Mouse (Mus musculus) gastrocnemius, adult 8-10 months (tissue): ENCODE data around the gene Rpl23. TPM values are rescaled to one million over a fixed set of nuclear protein-coding genes. Genes with fewer than 3 reads are reported as not detected.
A peak's percentile ranks its signal among the peaks of the same experiment; 100 is the strongest.

Experiments used
- DNase-seq, 2 experiments: peaks; one replicate each; pipeline ENCODE4 v3.0.0; 2022; ENCODE audit warnings: low spot score in 2 of 2
- total RNA-seq, 4 experiments: library from RNA; stranded (reverse); gene quantifications; 2 replicates each; pipeline ENCODE4 v1.2.4; 2022

Gene Rpl23
- total RNA-seq: 100 to 1,000 TPM; 371 to 534 (median 431) TPM

- peak; percentile 98 to 99 for DNase-seq
Observed at GRCm38 (mm10) chr11:97781832-97782563, at the start of gene Rpl23. Rpl23 (minus strand) TSS chr11:97782437.

- no peak for DNase-seq
Observed at GRCm38 (mm10) chr11:97832001-97832400, 49.8 kb upstream of the Rpl23 start.

DNA sequence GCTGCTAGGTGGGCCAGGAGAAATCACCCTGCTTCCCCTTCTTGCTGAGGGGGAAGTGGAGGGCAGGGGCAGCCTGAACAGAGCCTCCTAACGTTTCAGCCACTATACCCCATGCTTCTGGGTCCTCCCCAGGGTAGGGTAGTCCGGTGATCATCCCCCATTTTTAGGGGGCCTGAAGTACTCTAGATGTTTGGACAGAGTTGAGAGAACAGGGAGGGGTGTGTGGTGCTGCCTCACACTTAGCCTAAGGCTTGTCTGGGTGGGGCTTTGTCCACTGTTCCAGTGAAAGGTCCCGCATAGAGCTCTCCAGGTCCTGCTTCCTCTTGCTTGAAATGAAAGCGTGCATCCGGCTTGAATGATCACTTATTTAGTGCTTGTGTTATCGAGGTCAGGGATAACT, 48.3 kb upstream of the Rpl23 start:
- DNase-seq: no peak

DNA sequence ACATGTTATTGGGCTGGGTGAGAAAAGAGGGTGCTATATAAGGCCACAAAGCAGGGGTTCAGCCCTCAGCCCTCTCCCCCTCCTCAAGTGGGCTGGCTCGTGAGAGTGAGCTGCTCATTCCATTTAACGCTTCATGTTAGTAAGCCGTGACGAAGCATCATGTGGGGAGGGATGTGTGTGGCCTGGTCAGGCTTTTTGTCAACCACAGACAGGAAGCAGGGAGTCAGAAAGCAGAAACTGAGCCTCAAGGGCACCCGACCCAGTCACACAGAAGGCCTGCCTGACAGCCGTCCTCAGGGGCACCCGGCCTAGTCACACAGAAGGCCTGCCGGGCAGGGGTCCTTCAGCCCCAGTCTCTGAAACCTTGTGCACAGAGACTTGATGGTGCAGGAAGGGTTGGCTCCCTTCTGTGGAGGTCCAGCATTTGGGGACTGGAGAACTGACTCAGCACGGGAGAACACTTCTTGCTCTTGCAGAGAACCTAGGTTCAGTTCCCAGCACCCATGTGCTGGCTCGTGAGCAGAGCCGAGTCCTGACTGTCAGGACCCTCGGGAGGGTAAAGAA, 47.8 kb upstream of the Rpl23 start:
- no peak for DNase-seq

DNA sequence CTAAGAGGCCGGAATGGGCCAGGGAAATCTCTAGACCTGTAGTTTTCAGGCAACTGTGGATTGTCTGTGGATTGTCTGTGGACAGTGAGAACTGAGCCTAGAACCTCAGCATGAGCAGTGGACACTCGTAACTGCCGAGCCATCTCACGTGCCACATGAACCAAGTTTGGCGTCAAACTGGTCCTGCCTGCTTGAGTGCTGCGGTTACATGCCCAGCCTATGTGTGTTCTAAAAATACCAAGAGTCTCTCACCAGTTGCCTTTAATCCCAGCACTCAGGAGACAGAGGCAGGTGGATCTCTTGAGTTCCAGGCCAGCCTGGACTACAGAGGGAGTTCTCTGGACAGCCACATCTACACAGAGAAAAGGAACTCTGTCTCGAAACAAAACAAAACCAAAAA, 47.1 kb upstream of the Rpl23 start:
- DNase-seq: no peak

- no peak for DNase-seq
Observed at GRCm38 (mm10) chr11:97827654-97828053, 45.4 kb upstream of the Rpl23 start.

DNA sequence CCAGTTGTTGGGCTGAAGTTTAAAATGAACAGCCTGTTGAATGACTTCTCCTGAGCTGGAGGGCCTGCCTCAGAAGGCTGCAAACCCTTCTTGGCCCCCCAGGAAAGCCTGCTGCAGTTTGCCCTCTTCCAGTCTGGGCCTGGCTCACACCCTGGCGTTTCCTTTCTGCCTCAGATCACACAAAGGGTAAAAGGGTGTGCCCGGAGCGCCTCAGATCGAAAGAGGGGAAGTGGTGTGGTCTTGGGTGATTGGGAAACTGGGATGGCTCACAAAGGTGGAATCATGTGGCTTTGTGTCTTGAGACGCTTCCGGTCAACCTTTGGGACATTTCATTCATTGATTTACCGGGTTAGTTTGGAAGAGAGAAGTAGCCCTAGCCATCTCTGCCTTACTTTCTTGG, 44.2 kb upstream of the Rpl23 start:
- no peak for DNase-seq

DNA sequence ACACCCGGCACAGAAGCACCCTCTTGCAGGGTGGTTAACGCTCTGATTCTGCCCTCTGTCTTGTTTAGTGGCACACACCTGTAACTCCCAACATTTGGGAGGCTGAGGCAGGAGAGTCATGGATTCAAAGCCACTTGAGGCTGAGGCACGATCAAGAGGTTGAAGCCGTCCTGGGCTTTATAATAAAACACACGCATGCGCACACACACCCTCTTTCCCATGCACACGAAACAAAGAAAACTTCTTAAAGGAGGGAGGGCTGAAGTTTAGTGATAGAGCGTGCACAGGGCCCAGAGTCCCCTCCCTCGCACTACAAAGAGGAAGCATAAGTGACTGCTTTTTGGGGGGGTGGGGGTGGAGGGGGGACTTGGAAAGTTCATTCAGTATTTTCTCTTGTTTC, 43.7 kb upstream of the Rpl23 start:
- DNase-seq: no peak

DNA sequence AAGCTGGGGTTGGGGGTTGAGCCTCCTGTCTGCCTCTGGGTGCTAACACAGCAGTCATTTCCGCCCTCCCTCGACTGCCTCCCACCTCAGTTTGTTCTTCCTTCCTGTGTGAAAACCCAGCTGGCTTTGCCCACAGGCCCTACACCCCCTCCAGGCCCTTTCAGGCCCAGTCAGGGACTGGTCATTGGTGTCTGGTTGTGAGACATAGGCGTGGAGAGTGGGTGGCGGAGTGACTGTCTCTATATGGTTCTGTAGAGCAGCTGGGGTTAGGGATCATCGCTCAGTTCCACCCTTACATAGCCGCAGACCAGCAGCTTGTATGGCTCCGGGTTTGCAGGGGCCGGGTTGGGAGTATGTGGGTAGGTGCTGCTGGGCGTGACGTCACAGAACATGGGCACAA, 43.1 kb upstream of the Rpl23 start:
- no peak for DNase-seq

DNA sequence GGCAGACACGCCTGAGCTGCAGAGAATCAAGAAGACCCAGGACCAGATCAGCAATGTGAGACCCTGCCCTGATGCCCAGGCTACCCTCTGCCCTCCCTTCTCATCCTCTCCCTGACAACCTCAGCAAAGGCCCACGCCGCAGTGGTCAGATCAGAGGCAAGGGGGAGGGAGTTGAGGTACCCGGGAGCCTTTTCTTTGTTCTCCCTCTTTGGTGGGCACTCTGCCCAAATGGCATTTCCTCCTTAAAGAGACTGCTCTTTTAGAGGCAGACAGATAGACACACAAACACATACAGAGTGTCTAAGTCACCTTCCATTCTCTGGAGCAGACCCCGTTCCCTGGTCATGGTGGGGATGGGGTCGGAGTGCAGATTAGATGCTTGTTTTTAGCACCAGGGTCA, 42.7 kb upstream of the Rpl23 start:
- DNase-seq: no peak

DNA sequence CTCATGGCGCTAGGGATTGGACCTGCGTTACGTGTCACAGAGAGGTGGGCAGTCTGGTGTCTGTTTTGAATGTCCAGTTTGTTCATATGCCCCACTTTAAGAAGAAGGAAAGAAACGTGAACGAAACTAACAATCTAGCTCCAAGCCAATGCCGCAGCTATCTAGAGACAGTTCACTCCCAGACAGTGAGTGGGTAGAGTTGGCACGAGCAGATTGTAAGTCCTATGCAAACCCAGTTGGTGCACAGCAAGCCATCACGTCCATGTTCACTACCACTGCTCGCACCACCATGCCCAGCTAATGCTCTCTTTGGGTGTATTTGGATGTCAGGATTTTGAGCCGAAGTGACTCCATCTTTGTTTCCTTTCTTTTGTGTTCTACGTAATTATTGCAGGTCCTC, 41.9 kb upstream of the Rpl23 start:
- no peak for DNase-seq

- peak in 1 of 2 experiments; percentile 50 for DNase-seq
Observed at GRCm38 (mm10) chr11:97822840-97823603, 40.8 kb upstream of the Rpl23 start.

DNA sequence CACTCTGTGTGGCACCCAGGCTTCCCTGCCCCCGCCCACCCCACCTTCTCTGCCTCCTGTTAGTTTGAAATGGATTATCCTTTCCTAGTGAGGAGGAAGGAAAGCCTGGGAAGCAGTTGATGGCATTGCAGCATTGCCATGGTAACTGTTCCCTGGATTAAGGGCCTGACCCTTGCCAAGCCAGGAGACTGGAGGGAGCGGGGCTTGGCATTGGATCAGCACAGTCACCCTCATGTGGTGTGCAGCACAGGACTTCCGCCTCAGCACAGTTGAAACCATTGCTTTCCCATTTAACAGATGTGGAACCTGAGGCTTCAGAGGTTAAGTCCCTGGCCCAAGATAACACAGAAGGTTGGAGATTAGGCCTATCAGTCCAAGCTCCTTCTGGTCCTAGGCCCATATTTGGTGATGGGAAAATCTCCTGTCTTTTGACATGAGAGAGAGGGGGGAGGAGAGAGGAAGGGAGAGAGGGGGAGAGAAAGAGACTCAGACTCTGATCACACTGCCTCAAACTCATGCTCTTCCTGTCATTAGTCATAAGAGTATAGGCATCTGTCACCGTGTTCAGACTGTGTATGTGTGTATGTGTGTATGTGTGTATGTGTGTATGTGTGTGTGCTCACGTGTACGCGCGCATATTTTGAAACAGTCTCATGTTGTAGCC, 39.3 kb upstream of the Rpl23 start:
- no peak for DNase-seq

GRCm38 (mm10) chr11:97820840-97821239, 38.6 kb upstream of the Rpl23 start:
- peak; percentile 56 to 76 for DNase-seq

GRCm38 (mm10) chr11:97819923-97820322, 37.7 kb upstream of the Rpl23 start:
- DNase-seq: no peak

GRCm38 (mm10) chr11:97819102-97819501, 36.9 kb upstream of the Rpl23 start:
- DNase-seq: no peak

GRCm38 (mm10) chr11:97818571-97818970, 36.3 kb upstream of the Rpl23 start:
- no peak for DNase-seq

DNA sequence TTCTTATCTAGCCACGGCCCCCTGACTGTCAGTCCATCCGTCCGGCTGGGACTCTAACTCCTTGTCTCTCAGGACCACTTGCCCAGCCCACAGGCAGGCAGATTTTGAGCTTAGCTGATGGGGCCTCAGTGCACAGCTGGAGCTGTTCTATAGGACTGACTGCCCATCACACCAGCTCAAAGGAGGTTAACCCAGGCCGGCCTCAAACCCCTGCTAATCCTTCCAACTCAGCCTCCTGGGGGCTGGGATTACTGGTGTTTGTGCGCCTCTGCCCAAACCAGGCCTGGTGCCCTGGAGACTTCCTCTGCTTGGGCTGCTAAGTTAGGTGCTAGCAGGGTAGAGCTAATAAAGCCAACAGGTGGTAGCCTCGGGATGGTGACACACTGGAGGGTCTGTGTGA, 35.8 kb upstream of the Rpl23 start:
- DNase-seq: no peak

DNA sequence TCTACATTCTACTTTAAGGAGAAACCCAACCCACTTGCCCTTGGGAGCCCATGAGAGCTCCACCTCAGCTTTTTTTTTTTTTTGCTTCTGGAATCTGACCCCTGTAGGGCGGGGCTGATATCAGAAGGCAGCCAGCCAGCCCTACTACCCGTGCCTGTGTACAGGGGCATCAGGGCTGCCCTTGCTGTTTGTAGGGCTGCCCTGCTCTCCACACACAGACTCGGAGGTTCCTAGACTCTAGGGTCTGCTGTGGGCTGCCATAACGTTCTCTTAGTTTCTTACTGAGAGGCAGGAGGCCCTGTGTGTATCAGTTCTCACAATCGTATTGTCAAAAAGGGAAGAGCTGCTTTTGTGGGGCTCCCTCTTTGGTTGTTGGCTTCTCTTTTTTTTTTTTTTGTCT, 35.1 kb upstream of the Rpl23 start:
- DNase-seq: no peak

DNA sequence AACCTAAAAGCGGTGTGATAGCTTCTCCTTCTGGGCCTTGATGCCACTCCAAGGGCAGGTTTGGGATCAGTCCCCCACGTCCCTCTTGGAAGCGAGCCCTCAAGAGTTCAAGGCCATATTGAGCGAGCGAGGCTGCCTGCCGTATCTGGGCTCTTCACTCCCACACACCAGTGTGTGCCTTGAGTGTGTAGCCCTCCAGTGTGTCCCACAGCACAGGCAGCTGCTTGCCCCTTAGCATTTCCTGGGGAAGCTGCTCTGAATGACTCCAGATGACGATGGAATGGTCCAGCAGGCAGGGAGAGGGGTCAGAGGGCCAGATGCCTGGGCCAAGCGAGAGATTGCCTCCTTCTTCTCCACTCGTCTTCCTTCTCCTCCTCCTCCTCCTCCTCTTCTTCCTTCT, 34.7 kb upstream of the Rpl23 start:
- DNase-seq: no peak

- no peak for DNase-seq
Observed at GRCm38 (mm10) chr11:97816176-97816575, 33.9 kb upstream of the Rpl23 start.

GRCm38 (mm10) chr11:97815736-97816135, 33.5 kb upstream of the Rpl23 start:
- no peak for DNase-seq
